Mouse (Mus musculus) adrenal gland, adult 8-10 months (tissue): ENCODE measurements around the gene Olfr24. TPM values are rescaled to one million over a fixed set of nuclear protein-coding genes. Genes with fewer than 3 reads are reported as not detected.
"Not testable (repeated sequence)": the region's sequence is repeated elsewhere in the genome, so short reads cannot be mapped to it uniquely, and the experiment has no call there.

ENCODE experiments used
- DNase-seq: peaks from one replicate; pipeline ENCODE4 v3.0.0; 2022
- total RNA-seq, 4 experiments: library from RNA; stranded (reverse); gene quantifications; 2 replicates each; pipeline ENCODE4 v1.2.4; 2022

Olfr24 gene
- total RNA-seq, result not detected

- no peak for DNase-seq
Measured at GRCm38 (mm10) chr9:18763896-18764295, at the start of gene Olfr24. TSS of gene Olfr24 (minus strand) at chr9:18763996.

GRCm38 (mm10) chr9:18785316-18785715 is 21.5 kb upstream of the Olfr24 start:
- no peak for DNase-seq

- no peak for DNase-seq
Measured at GRCm38 (mm10) chr9:18779476-18779875, 15.7 kb upstream of the Olfr24 start.

- DNase-seq, result no peak
Measured at GRCm38 (mm10) chr9:18778981-18779380, 15.2 kb upstream of the Olfr24 start.

GRCm38 (mm10) chr9:18755595-18755994 is 8.2 kb downstream of the Olfr24 start:
- no peak for DNase-seq

GRCm38 (mm10) chr9:18744639-18745038 is 19.2 kb downstream of the Olfr24 start:
- no peak for DNase-seq

GRCm38 (mm10) chr9:18734177-18734576 is 29.6 kb downstream of the Olfr24 start:
- not testable (repeated sequence) for DNase-seq

- DNase-seq, result no peak
Measured at GRCm38 (mm10) chr9:18722712-18723099, 41.1 kb downstream of the Olfr24 start.

- DNase-seq, result no peak
Measured at GRCm38 (mm10) chr9:18721931-18722711, 41.7 kb downstream of the Olfr24 start.

GRCm38 (mm10) chr9:18721011-18721410 is 42.8 kb downstream of the Olfr24 start:
- DNase-seq, result no peak

- no peak for DNase-seq
Measured at GRCm38 (mm10) chr9:18705628-18706027, 58.2 kb downstream of the Olfr24 start.

Other genes with a start within 250 kb of the Olfr24 start
- gene Muc16, start 89.5 kb downstream of the Olfr24 start, total RNA-seq, result 1 to 10 TPM in 3 of 4 experiments, under 1 TPM in 1; 0.92 to 1.9 (median 1.5) TPM
- not detected for gene Olfr828, start 55.5 kb upstream of the Olfr24 start, total RNA-seq
- gene Olfr829, start 90.9 kb upstream of the Olfr24 start, total RNA-seq, result not detected
- not detected for gene Olfr830, start 110.7 kb upstream of the Olfr24 start, total RNA-seq
- not detected for gene Olfr832, start 173.1 kb upstream of the Olfr24 start, total RNA-seq
- gene Olfr834, start 224.0 kb upstream of the Olfr24 start, total RNA-seq, result not detected